Comparison of ENCODE assay signal across 28 mouse cellular contexts in the genomic region with DNA sequence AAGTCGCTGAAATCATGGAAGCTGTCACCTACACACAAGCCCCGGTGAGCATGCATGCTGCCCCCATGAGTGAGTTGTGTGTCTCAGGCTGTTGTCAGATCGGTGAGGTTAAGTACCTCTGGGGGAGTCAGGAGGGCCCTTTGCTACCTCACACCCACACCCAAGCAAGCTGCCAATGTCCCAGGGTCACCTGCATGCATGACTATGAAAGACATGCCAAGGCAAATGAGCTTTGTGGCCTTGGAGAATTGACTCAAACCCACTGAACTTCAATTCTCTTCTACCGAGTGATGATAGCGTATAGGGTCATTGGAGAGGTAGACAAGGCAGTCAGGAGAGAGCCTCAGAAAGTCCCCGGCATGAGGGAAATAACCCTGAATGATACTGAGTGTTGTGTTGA. TPM values are rescaled to one million over a fixed set of nuclear protein-coding genes. Genes with fewer than 3 reads are reported as not detected.
"Had no signal": no experiment of that assay in that cellular context is flagged by ENCODE, and none has a peak within 500 bp of the region (broad histone marks: within the 10 kb centered on the region; RNA-seq: fewer than 3 reads in every experiment).

No protein-coding gene starts in this region.

- DNase-seq: left cerebral cortex, postnatal 4 days; liver; liver, embryonic 13.5 days; liver, postnatal 0 days; lung, adult 18-20 months; lung, adult 2 months; lung, embryonic 14.5 days; lung, postnatal 10 days; lung, postnatal 14 days; lung, postnatal 36 days; midbrain, embryonic 14.5 days had no signal

- H3K27ac ChIP-seq: limb, embryonic 10.5 days; limb, embryonic 12.5 days; limb, embryonic 13.5 days; liver, embryonic 12.5 days; liver, embryonic 13.5 days; liver, embryonic 14.5 days; liver, embryonic 15.5 days; lung, embryonic 15.5 days; macrophage; midbrain, embryonic 10.5 days; midbrain, embryonic 12.5 days; midbrain, embryonic 13.5 days; midbrain, embryonic 15.5 days; neural tube, embryonic 12.5 days had no signal

- H3K4me3 ChIP-seq: limb, embryonic 10.5 days; limb, embryonic 12.5 days; limb, embryonic 13.5 days; limb, embryonic 15.5 days; liver, embryonic 12.5 days; liver, embryonic 13.5 days; liver, embryonic 15.5 days; lung, embryonic 15.5 days; megakaryocyte, embryonic 14.5 days; midbrain, embryonic 10.5 days; midbrain, embryonic 12.5 days; midbrain, embryonic 13.5 days; midbrain, embryonic 15.5 days; myocyte; neural tube, embryonic 12.5 days had no signal

RNA-seq across cellular contexts. Expression of gene Col15a1, which starts 41.2 kb away (rescaled TPM):
- total RNA-seq: megakaryocyte-erythroid progenitor cell, adult 5-6 weeks had no signal
